Mouse (Mus musculus) testis, postnatal 14 days (tissue): ENCODE results near the gene Nap1l1.
"Not testable (repeated sequence)": the region's sequence is repeated elsewhere in the genome, so short reads cannot be mapped to it uniquely, and the experiment has no call there.

Experiments
- DNase-seq: peaks from one replicate; pipeline ENCODE4 v3.0.0; 2021; ENCODE audit warnings: low spot score

Gene Nap1l1

DNA sequence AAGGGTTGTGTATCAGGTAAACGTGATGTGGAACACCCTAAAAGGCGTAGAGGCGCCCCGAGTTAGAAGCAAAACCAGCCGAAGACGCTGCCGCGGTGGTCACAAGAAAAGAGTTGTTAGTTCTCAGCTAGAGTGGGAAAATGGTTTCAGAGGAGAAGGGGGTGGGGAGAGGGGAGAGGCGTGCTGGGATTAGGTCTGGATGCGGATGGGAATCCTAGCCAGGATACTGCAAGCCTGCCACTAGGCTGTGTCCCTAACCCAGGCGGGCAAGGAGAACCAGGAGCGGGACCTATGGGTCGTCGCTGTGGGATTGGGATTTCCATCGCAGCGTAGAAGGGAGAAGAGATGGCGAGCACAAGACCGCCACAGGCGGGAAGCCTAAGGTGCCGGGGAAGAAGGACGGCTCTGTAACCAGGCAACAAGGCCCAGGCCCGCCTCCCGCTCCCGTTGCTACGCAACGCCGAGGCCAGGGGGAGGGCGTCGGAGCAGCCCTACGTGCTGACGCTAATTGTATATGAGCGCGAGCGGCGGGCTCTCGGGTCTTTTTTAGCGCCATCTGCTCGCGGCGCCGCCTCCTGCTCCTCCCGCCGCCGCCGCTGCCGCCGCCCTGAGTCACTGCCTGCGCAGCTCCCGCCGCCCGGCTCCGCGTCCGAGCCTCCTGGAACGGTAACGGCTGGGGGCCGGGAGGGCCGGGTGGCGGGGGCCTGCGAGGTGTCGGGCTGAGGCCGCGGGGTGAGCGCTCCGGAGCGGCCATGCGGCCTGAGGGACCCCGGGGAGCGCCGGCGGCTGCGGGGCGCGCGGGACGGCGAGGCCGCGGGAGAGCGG lies at the start of gene Nap1l1:
Gene Nap1l1, plus strand, starts transcription at position 538 of the 825 bp plus-strand sequence.
- DNase-seq: peak; percentile 98

DNA sequence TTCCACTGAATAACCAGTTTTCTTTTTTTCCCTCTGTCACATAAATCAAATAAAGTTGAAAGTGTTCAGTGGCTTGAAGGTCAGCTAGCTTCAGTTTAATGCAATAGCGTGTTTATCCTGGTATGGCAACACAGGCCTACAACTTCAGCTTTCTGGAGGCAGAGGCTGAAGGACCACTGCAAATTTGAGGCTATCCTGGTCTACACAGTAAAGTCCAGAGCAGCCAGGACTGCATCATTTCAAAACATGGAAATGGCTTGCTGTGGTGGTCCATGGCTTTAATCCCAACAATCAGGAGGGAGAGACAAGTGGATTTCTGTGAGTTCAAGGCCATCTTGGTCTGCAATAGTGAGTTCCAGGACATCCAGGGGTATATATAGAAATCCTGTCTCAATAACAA lies 46.5 kb upstream of the Nap1l1 start:
- DNase-seq: no peak

DNA sequence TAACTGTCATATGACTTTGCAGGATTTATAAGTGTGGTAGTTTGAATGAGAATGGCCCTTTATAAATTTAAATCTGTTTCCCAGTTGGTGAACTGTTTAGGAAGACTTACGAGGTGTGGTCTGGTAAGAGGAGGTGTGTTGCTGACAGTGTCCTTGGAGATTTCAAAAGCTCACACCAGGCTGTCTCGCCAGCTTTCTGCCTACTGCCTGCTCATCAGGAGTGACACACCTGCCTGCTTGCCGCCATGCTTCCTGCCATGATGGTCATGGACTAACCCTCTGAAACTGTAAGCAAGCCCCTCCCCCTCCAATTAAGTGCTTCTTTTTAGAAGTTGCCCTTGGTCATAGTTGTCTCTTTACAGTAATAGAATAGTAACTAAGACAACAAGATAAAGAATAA lies 39.5 kb upstream of the Nap1l1 start:
- DNase-seq: no peak

DNA sequence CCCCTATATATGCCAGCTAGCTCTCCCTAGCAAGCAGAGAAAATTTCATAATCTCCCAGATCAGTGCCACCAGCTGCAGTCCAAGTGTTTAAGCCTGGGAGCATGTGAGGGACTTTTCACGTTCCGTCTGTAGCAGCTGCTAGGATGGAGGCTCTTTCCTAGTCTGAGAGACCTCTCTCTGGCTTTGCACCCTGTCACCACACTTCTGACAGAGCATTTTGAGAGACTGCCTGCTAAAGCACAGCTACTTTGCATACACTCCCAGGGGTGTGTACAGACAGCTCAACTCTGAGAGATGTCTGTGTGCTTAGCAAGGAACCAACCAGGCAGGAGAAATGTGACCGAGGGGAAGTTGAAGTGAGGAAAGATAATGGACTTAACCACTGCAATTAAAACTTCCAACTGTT lies 32.0 kb upstream of the Nap1l1 start:
- no peak for DNase-seq

DNA sequence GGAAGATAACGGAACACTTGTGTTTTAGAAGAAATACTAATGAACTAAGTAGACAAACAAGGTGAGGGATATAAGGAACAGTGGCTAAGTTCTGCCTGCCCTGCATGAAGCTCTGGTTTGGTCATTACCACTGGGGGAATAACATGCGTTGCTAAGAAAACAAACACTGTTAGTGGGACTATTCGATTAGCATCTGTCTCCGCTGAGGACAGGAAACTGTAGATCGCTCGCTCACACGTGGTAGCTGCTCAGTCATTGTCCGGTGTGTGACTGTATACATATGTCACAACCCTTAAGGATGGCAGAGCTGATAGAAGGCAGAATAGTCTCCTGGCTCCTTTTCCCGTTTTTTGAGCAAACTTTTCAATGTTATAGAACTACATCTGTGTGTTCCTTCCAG lies 28.8 kb upstream of the Nap1l1 start:
- DNase-seq: no peak

DNA sequence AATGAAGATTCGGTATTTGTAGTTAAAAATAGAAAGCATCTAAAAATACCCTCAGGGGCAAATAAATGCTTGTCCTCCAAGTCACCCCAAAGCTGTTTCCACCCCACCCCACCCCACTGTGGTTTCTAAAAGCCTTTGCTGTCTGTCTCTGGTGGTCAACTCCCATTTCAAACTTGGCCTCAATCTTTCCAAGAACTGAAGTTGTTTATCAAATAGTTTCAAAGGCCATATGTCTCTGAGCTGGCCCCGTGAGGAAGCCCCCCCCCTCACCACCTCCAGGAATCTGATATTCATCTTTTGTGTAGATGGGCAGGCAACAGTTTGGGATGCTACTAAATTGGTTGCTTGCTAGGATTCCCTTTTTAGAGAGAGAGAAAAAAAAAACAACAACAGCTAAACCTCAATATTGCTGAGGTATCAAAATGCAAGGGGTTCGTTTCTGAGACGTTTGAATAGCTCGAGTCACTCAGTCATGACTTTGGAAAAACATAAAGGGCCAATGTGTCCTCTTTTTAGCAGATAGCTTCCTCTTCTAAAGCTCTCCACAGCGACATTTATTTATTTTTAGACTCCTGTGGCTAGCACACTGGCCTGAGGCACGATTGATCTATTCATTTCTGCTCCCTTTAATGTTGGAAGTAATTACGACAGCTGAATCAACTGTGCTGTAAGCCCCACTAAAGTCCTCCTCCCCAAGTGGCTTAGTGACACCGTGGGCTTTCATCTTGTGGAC lies 26.9 kb upstream of the Nap1l1 start:
- no peak for DNase-seq

DNA sequence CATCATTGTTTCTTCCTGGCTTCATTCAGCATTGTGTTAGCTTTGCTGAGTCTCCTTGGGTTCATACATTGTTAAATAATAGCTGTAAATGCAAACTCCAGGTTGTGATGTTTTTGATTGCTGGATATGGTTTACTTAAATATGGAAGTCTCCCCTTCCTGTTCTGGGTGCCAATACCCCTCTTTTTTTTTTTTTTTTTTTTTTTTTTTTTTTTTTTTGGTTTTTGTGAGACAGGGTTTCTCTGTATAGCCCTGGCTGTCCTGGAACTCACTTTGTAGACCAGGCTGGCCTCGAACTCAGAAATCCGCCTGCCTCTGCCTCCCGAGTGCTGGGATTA lies 26.4 kb upstream of the Nap1l1 start:
- not testable (repeated sequence) for DNase-seq

DNA sequence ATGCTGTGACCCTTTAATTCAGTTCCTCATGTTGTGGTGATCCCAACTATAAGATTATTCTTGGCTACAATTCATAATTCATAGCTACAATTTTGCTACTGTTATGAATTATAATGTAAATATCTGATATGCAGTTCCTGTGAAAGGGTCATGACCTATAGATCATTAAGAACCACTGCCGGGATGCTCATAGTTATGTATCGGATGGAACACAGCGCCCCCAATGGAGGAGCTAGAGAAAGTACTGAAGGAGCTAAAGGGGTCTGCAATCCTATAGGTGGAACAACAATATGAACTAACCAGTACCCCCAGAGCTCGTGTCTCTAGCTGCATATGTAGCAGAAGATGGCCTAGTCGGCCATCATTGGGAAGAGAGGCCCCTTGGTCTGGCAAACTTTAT lies 23.4 kb upstream of the Nap1l1 start:
- DNase-seq: not testable (repeated sequence)

DNA sequence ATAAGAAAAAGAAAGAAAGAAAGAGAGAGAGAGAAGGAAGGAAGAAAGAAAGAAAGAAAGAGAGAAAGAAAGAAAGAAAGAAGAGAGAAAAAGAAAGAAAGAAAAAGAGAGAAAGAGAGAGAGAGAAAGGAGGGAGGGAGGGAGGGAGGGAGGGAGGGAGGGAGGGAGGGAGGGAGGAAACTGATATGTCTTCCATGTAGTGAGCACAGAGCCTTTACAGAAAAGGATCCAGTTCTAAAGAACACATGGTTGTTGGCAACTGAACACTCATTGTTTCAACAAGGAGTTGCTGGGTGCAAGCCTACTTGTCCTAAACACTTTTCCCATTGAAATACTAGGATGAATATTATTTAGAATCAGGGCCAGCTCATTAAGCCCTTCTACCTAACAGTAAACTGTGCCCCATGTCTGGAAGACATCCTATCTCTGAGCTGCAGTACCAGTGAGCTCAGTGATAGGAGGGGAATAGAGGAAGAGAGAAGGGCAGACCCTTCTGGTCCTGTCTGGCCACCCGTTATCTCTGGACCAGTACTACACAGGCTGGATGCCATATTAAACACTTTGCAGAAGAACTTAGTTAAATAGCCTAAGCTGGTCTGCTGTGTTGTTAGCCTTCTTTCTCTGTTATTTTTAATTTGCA lies 21.2 kb upstream of the Nap1l1 start:
- no peak for DNase-seq

DNA sequence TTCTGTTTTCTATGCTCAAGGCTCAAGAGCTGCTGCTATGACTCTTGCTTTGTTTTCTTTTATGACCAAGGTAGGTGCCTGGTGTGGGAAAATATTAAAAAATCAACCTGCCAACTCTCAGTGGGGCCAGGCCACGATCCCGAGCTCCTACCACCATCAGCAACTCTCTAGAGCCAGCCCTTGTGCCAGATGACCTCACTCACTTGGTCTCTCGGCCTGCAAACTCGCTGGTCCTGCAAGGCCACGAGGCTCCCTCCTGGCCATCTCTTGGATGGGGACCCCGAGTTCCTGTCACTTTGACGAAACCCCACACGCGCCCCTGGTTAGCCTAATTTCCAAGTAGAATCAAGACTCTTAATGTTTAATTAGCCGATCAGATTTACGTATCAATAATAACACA lies 20.6 kb upstream of the Nap1l1 start:
- DNase-seq: no peak

DNA sequence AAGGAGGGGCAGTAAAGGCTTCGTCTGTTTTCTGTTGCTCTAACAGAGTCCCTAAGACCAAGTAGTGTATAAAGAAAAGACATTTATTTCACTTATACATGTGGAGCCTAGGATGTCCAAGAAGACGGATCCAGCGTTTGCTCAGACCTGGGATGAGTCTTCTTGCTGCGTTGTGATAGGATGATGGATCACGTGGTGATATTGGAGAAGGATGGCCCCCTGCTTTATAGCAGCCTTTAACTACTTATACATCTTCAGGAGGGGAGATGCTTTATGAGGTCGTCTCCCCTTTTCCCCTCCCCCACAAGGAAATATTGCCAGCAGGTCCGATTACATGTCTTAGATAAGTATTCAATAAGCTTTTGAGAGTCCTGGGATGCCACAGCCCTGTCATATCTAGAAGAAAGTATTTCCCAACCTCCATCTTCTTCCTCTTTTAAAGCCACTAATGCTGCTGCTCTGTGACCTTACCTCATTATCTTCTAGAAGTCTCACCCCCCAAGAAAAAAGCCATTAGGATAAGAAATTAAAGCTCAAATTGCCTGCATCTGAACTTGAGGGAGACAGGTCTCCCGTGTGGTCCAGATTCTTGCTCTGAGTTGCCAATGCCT lies 18.2 kb upstream of the Nap1l1 start:
- no peak for DNase-seq

DNA sequence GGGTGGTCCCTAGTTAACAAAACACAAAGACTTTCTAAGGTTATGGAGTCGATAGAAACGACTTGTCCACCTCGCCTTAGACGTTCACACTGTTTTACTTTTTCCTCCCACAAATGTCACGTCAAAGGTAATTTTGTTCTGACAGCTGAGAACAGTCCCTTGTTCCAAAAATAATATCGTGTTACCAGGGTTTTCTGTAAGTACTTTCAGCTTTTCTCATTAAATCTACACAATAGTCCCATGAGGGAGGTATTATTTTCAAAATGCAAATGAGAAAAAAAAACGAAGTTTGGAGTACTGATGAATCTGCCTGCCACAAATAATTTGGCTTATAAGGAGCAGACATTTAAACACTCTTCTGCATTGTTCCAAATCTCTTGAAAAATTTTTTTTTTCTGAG lies 14.9 kb upstream of the Nap1l1 start:
- DNase-seq: no peak

DNA sequence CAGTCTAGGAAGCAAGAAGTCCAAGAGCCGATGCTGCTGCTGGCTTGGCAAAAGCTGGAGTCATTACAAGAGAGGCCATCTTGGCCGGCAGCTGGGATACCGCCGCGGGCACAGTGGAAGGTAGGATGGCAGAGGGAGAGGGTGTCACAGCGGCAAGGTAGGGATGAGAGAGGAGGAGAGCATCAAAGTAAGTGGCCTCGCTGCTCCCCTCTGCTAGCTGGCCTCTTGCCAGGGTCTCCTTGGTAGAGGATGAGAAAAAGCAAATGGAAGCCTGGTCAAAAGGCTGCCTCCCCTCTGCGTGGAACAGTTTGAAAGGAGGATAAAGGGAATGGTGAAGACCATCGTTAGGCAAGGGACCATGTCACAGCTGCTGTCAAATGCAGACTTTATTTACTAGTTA lies 14.0 kb upstream of the Nap1l1 start:
- no peak for DNase-seq

DNA sequence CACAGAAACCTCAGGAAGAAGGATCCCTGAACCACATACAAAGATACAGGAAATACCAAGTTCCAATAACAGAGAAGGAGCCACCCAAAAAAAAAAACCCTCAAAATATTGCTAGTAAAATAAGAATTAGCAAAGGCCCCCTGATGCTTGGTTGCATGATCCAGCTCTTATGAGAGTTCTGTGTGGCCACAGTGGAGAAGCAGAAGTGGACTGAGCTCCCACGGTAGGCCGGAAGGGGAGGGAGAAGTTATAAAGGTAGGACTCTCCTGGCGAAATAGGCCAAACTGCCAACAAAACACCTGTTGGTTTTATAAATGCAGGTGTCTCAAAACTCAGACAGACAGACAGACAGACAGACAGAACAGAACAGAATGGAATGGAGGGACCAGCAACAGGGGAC lies 13.1 kb upstream of the Nap1l1 start:
- no peak for DNase-seq

DNA sequence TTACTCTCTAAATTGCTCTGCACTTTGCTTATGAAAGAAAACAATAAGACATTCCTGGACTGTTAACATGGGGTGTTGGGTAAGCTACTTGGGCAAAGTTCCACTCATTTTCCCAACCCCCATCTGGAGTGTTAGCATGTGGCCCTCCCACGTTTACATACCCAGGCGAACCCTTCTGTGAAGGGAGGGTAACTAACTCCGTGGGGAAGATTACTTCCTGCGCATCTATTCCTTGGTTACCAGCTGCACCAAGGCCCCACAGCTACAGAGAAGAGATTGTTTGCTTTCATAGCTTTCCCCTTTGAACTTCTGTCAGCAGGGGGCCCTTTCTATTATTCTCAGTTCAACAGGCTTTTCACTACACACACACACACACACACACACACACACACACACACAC lies 12.6 kb upstream of the Nap1l1 start:
- DNase-seq: no peak

DNA sequence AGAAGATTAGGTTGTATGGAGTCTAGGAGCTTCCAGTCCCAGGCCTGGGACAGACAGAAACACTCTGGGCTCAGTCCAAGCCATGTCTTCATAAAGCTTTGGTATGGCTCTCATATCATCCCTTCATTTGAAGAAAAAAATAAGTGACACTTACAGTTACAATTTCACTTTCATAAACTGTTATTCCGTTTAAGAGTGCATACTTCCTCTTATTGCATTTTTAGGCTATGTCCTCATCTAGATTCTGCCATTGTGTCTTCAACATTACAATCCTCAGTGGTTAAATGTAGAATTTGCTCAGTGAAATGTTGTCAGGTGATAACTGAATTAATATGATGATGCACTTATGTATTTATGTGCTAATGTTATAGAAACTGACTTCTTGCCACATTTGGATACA lies 8.2 kb upstream of the Nap1l1 start:
- DNase-seq: no peak

DNA sequence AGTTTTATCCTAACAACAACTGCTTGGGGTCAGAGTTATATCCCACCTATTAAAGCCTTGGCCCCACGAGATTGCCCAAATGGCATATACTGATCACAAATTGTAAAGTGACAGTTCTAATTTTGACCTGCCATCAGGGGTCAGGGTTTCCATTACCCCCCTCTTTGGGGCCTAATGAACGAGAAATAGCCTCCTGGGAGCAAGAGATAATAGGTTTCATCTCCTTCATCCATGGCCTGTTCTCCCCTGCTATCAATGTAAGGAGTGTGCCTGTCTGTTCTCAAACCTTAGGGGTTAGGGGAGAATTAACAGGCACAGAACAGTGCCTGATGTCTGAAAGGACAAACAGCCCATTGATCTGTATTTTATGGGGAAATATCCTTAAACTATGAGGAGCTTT lies 7.6 kb upstream of the Nap1l1 start:
- no peak for DNase-seq

DNA sequence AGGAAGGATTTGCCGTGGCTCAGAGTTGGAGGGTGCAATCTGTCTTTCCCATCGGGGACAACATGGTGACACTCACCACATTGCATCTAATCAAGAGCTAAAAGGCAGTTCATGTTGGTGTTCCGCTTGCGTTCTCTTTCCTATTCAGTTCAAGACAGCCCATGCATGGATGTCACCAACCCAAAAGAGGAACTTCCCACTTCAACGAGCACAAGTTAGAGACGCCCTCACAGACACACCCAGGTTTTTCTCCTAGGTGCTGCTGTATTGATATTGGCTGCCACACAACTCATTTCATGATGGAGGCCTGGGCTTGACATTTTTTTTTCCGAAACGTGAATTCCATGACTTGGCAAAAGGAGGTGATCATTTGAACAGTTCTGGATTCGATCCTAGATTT lies 1.9 kb upstream of the Nap1l1 start:
- no peak for DNase-seq

DNA sequence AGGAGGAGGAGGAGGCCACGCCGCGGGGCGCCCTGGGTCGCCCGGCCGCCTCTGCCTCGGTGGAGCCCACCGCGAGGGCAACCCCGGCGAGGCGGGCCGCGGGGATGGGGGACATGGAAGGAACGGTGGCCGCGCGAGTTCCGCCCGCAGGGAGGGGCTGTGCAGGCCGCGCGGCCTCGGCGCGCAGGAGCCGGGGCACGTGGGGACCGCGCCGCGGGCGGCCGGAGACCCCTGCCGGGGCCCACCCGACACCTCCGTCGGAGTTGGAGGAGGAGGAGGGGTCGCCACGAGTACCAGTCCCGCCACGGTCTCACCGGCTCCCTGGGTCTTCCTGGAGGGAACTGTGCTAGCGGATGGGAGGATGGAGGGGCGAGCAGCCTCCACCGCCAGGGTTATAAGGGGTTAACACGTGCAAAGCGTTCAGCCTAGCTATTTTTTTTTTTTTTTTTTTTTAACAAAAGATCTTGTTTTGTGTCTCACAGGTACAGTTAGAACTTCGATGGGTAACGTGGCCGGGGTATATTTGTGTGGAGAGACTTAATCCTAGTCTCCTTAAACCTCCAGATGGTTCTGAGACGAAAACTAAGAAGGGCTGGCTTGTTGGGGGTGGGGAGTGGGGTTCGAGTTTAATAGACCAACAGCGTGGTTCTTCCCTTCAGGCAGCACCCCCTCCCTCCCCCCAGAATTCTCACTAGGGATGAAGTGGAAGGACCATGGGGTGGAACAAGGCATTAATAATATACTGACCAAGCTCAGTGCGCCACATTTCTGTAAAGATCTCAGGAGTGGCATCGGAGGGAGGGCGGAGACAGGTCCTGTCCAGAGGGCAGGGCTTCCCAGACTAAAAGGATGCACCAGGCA lies 718 bp downstream of the Nap1l1 start:
- DNase-seq: peak; percentile 77

DNA sequence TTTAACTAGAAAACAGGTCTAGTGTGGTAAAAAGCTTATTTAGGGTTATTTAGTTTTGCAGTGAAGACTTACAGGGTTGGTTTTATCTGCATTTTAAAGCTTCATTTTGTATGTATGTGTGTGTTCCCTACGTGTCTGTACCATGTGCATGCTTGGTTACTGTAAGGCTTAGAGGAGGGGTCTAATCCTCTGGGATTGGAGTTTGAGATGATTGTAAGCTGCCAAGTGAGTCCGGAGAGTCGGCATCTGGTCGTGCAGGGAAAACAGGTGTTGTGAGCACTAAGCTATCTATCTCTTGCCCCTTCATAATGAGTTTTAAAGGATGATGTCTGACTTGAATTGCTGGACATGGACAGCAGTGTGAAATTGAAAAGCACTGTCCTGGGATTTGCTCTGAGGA lies 3.3 kb downstream of the Nap1l1 start:
- no peak for DNase-seq

DNA sequence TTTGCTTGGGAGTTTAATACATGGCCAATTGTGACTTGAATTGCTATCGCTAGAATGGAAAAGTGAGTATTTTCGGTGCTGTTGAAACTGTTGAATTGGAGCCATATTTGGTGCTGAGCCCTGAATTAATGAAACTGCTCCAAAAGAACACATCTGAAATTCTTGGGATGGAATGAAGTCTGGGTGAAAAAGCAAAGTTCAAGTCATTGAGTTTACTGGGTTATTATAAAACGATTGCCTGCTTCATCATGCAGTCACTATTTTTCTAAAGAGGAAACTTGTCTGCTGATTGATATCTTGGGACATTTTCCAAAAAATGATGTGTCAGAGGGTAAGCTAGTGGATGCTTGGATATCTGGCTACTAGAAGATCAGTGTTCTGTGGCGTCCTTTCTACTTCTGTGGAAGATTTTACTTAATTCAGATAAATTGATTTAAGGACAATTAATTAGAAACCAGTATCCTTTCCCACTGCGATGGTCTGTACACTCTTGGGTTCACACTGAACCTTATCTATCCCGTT lies 4.0 kb downstream of the Nap1l1 start:
- DNase-seq: no peak

DNA sequence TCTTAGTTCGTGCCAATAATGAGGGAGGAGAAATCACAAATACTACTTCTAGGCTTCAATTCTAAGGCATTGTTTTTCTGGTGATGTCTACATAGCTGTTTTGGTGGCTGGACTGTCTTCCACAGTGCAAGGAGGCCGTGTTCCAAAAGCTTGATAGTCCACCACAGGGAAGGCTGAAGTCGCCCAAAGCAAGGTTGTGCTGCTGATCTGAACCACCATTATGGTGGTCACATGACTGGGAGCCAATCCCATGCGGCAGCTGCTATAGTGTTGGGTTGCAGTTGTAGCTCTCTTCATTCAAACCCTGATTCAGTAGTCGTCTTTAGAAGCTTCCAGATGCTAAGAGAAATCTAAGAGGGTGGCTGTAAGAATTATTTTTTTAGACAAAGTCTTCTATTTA lies 6.6 kb downstream of the Nap1l1 start:
- no peak for DNase-seq
